Mouse (Mus musculus) kidney, adult 2 months (tissue): ENCODE measurements around the gene Aspm. TPM values are rescaled to one million over a fixed set of nuclear protein-coding genes. Genes with fewer than 3 reads are reported as not detected.
"Not testable (repeated sequence)": the region's sequence is repeated elsewhere in the genome, so short reads cannot be mapped to it uniquely, and the experiment has no call there.

Experiments used
- DNase-seq: peaks from one replicate; pipeline ENCODE4 v3.0.0; 2021
- H3K27ac ChIP-seq: fragments of 200-500 bp; 2 replicates; pipeline ENCODE4 v1.5.1; 2012; ENCODE audit warnings: low read depth, low read length, control low read depth, inconsistent platforms; ENCODE audit not compliant: insufficient read depth
- H3K27me3 ChIP-seq: fragments of 200-500 bp; replicated peaks from 2 replicates; pipeline ENCODE4 v1.6.1; 2012; ENCODE audit warnings: mild to moderate bottlenecking, moderate library complexity, low read length, inconsistent platforms; ENCODE audit not compliant: control insufficient read depth, insufficient read depth
- H3K36me3 ChIP-seq: fragments of 200-500 bp; 2 replicates; pipeline ENCODE4 v1.6.1; 2012; ENCODE audit warnings: mild to moderate bottlenecking, moderate library complexity, low read length, inconsistent platforms; ENCODE audit not compliant: control insufficient read depth, insufficient read depth
- H3K4me1 ChIP-seq: fragments of 200-500 bp; 2 replicates; pipeline ENCODE4 v1.6.1; 2011; ENCODE audit warnings: low read length; ENCODE audit not compliant: control insufficient read depth, insufficient read depth
- H3K4me3 ChIP-seq: fragments of 200-500 bp; 2 replicates; pipeline ENCODE4 v1.5.1; 2011; ENCODE audit warnings: mild to moderate bottlenecking, low read depth, low read length, control low read depth; ENCODE audit not compliant: insufficient read depth
- CTCF ChIP-seq: fragments of 200-500 bp; conservative IDR thresholded peaks from 2 replicates; pipeline ENCODE4 v1.5.1; 2011; ENCODE audit warnings: low read depth, mild to moderate bottlenecking, control low read depth, low read length, moderate library complexity, mixed read lengths; ENCODE audit not compliant: insufficient read depth, insufficient read length
- POLR2A ChIP-seq: fragments of 200-500 bp; IDR thresholded peaks from one replicate; pipeline ENCODE4 v1.6.1; 2011; ENCODE audit warnings: low read depth, low read length, control low read depth
- WGBS: fragments of 180-500 bp; shearing (Covaris S2); methylation state at CpG from one replicate; pipeline ENCODE4 v1.1.7; 2018; 5-methylcytosine and 5-hydroxymethylcytosine counted together
- polyA plus RNA-seq: library from polyadenylated mRNA; depleted of rRNA; stranded (reverse); fragments of >200 nt; gene quantifications from 2 replicates; pipeline ENCODE4 v1.2.3, GENCODE M21; 2012; rRNA removed

Aspm gene
- polyA plus RNA-seq: 0.03 and 0.23 TPM in 2 replicates

DNA sequence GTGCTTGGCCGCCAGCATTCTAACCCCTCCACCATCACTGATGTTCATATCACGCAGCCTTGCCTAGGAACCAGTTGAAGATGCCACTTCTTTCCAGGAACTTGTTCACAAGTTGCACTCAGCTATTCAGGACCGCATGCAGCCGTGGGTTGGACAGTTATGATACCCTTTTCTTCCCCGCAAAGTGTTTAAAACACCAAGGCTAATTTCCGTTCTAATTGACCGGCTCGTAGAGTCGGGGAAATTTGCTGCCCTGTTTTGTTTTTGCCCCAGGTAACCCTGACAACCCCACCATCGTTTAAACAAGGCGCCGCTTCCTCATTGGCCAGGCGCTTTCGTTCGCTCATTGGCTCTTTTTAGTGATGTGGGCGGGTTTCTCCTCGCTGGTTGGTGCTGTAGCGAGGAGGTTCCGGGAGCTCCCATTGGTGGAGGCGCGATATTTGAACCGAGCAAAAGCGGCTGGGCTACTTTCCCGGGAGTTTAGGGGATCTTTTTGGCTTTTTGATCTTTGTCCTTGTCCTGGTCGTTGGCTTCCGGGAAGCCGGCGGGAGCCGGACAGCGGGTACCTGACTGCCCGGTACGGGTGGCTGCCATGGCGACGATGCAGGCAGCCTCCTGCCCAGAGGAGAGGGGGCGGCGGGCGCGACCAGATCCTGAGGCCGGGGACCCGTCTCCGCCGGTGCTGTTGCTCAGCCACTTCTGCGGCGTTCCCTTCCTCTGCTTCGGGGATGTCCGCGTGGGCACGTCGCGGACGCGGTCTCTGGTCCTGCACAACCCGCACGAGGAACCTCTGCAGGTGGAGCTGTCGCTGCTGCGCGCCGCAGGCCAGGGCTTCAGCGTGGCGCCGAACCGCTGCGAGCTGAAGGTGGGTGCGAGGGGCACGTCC, at the start of gene Aspm:
Gene Aspm (plus strand): TSS at position 433 of the 886 bp plus-strand sequence.
- Histone ChIP-seq H3K36me3 (no peaks in the 10 kb centered on the region), H3K4me1 (0 out of 2 replicates have a peak, but pooled peaks cover 5% of the 10 kb centered on the region), H3K4me3 (peak within 1 kb of the TSS; percentile 48), H3K27ac (no peak within 1 kb of the TSS), H3K27me3 (no peaks in the 10 kb centered on the region)
- under 1% methylated on average over 65 of the region's 65 CpGs for WGBS
- TF ChIP-seq CTCF: no peak
- TF ChIP-seq POLR2A: no peak
- DNase-seq: peak; percentile 97

GRCm38 (mm10) chr1:139405766-139406165, 48.8 kb upstream of the Aspm start:
- Histone ChIP-seq H3K27me3 (no peaks in the 10 kb centered on the region), H3K4me1 (no peaks in the 10 kb centered on the region), H3K27ac (no peak overlapping the region), H3K36me3 (no peaks in the 10 kb centered on the region), H3K4me3 (no peak overlapping the region)
- TF ChIP-seq POLR2A (no peak), CTCF (no peak)
- no peak for DNase-seq

GRCm38 (mm10) chr1:139407701-139408100, 46.9 kb upstream of the Aspm start:
- no peak overlapping the region for H3K4me3 ChIP-seq
- H3K4me1 ChIP-seq: no peaks in the 10 kb centered on the region
- TF ChIP-seq CTCF (peak; percentile 39), POLR2A (no peak)
- no peaks in the 10 kb centered on the region for H3K36me3 ChIP-seq
- DNase-seq: no peak
- 58% methylated on average over 5 of the region's 5 CpGs for WGBS
- no peak overlapping the region for H3K27ac ChIP-seq
- H3K27me3 ChIP-seq: no peaks in the 10 kb centered on the region

DNA sequence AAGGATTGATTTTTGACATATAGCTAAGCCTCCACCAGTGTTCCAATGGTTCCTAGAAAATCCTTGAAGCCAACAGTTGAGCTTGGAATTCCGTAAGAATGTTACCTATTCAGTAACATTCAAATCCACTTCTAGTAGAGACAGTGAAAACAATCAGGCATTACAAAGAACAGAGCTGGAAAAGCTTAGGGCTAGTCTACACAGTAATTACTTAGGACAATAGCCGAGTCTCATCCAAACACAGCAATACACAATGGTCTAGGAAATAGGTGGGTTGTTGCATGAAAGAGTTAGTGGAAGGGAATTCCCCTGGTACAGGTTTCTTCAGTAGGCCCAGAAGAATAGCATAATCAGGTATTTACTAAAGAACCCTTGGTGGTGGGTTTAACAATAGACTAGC, 42.2 kb upstream of the Aspm start:
- not testable (repeated sequence) for DNase-seq

GRCm38 (mm10) chr1:139413465-139413864, 41.1 kb upstream of the Aspm start:
- Histone ChIP-seq H3K4me1 (no peaks in the 10 kb centered on the region), H3K4me3 (no peak overlapping the region), H3K27ac (no peak overlapping the region), H3K36me3 (no peaks in the 10 kb centered on the region), H3K27me3 (no peaks in the 10 kb centered on the region)
- TF ChIP-seq CTCF (no peak), POLR2A (no peak)
- 79% methylated on average over 3 of the region's 3 CpGs for WGBS
- DNase-seq: no peak

More for the DNA sequence above, 42.2 kb upstream of the Aspm start:
- H3K36me3 ChIP-seq, H3K4me1 ChIP-seq, H3K27ac ChIP-seq, H3K4me3 ChIP-seq, H3K27me3 ChIP-seq: not testable (repeated sequence)
- WGBS: 89% methylated on average over 2 of the region's 2 CpGs

- no peaks in the 10 kb centered on the region for H3K27me3 ChIP-seq
- TF ChIP-seq CTCF (no peak), POLR2A (no peak)
- WGBS: 1% methylated on average over 8 of the region's 8 CpGs
- peaks cover 10% of the 10 kb centered on the region for H3K4me1 ChIP-seq
- H3K4me3 ChIP-seq: peak overlapping the region; percentile 72
- H3K36me3 ChIP-seq: no peaks in the 10 kb centered on the region
- peak overlapping the region; percentile 81 for H3K27ac ChIP-seq
- DNase-seq: no peak
Measured at GRCm38 (mm10) chr1:139421521-139421874, 33.1 kb upstream of the Aspm start.

DNA sequence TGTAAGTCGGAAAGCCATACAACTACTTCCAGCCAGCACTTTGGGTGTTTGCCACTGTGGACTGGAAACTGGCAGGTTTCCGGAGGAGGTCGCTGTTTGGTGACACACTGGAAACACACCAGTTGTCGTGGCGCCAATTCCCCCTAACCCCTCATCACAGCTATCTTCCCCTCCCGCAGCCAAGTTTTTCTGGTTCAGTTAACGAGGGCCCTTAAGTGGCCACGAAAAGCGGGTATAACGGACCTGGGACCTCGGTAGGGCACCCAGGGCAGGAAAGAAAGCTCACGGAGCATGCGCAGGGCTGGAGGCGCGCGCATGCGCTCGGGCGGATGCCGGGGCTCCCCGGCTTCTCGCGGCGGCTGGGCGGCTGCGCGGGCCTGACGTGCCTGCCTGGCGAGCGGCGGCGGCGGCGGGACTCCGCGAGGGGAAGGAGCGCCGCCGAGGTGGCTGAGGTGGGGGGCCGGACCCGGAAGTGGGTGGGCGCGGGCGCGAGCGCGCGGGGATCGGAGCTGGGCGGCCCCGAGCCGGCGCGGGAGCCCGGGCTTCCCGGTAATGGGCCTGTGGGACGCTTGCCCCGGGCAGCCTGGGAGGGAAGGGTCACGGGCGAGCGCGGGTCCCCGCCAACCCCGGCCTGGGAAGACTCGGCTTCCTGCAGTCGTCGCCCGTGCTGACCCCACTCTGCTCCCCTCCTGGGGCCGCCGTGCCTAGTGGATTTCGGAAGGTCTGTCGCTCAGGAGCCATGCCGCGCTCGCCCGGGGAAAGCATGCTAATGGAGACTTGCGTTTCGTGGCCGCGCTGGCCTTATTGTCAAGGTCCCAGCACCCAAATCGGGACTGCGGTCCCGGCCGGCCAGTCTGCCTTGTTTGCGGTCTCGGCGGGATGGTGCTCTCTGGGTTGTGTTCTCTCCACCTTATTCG, 32.4 kb upstream of the Aspm start, which contains the start of gene Zbtb41:
Gene Zbtb41 (plus strand): TSS at position 414 of the 917 bp plus-strand sequence.
- H3K27me3 ChIP-seq: no peaks in the 10 kb centered on the region
- H3K4me3 ChIP-seq: peak within 1 kb of the TSS; percentile 72
- peak within 1 kb of the TSS; percentile 81 for H3K27ac ChIP-seq
- peak; percentile 93 for DNase-seq
- WGBS: under 1% methylated on average over 79 of the region's 88 CpGs
- peaks cover 10% of the 10 kb centered on the region for H3K4me1 ChIP-seq
- TF ChIP-seq CTCF (peak; percentile 57), POLR2A (no peak)
- H3K36me3 ChIP-seq: no peaks in the 10 kb centered on the region
